Mouse (Mus musculus) right cerebral cortex, postnatal 25 days (tissue): Measurements from ENCODE around the gene Rims4.

Source experiments
- DNase-seq: peaks from one replicate; pipeline ENCODE4 v3.0.0; 2022

Gene Rims4

GRCm38 (mm10) chr2:163918317-163919258 is at the start of gene Rims4:
Gene Rims4, minus strand, starts transcription at chr2:163918683.
- DNase-seq, result peak; percentile 87

- no peak for DNase-seq
Measured at GRCm38 (mm10) chr2:163965706-163966105, 47.2 kb upstream of the Rims4 start.

GRCm38 (mm10) chr2:163964606-163965560 is 46.4 kb upstream of the Rims4 start:
- DNase-seq, result no peak

- no peak for DNase-seq
Measured at GRCm38 (mm10) chr2:163953622-163954310, 35.3 kb upstream of the Rims4 start.

- DNase-seq, result peak; percentile 65
Measured at GRCm38 (mm10) chr2:163951770-163952169, 33.3 kb upstream of the Rims4 start.

GRCm38 (mm10) chr2:163947976-163948375 is 29.5 kb upstream of the Rims4 start:
- DNase-seq, result no peak

- DNase-seq, result no peak
Measured at GRCm38 (mm10) chr2:163946221-163946620, 27.7 kb upstream of the Rims4 start.

GRCm38 (mm10) chr2:163944511-163944910 is 26.0 kb upstream of the Rims4 start:
- DNase-seq, result no peak

- DNase-seq, result no peak
Measured at GRCm38 (mm10) chr2:163943056-163943455, 24.6 kb upstream of the Rims4 start.

- DNase-seq, result no peak
Measured at GRCm38 (mm10) chr2:163939522-163939921, 21.0 kb upstream of the Rims4 start.

- DNase-seq, result no peak
Measured at GRCm38 (mm10) chr2:163932151-163932550, 13.7 kb upstream of the Rims4 start.

GRCm38 (mm10) chr2:163928464-163929200 is 10.1 kb upstream of the Rims4 start:
- no peak for DNase-seq

- DNase-seq, result no peak
Measured at GRCm38 (mm10) chr2:163925044-163925443, 6.6 kb upstream of the Rims4 start.

- no peak for DNase-seq
Measured at GRCm38 (mm10) chr2:163924531-163924930, 6.0 kb upstream of the Rims4 start.

- DNase-seq, result no peak
Measured at GRCm38 (mm10) chr2:163923113-163923512, 4.6 kb upstream of the Rims4 start.

GRCm38 (mm10) chr2:163919581-163919980 is 1.1 kb upstream of the Rims4 start:
- no peak for DNase-seq

- no peak for DNase-seq
Measured at GRCm38 (mm10) chr2:163916703-163917102, 1.8 kb downstream of the Rims4 start.

- DNase-seq, result no peak
Measured at GRCm38 (mm10) chr2:163915294-163915791, 3.1 kb downstream of the Rims4 start.

GRCm38 (mm10) chr2:163914107-163914506 is 4.4 kb downstream of the Rims4 start:
- DNase-seq, result peak; percentile 82

GRCm38 (mm10) chr2:163913704-163914103 is 4.8 kb downstream of the Rims4 start:
- no peak for DNase-seq

- peak; percentile 62 for DNase-seq
Measured at GRCm38 (mm10) chr2:163911826-163912444, 6.5 kb downstream of the Rims4 start.
